Mouse (Mus musculus) ZHBTc4 (cell line): ENCODE measurements around the gene Trim38.

ENCODE experiments used
- DNase-seq: peaks from one replicate; pipeline ENCODE4 v3.0.0-alpha.2; 2011; ENCODE audit warnings: low read depth, low spot score

Trim38 gene

GRCm38 (mm10) chr13:23836630-23837029, 66.9 kb downstream of the Trim38 start:
- no peak for DNase-seq

GRCm38 (mm10) chr13:23839308-23839707, 69.6 kb downstream of the Trim38 start, which contains the start of gene Slc17a3:
Gene Slc17a3, plus strand, starts transcription at chr13:23839434.
- DNase-seq: no peak
